Mouse (Mus musculus) hindbrain, embryonic 10.5 days (tissue): Measurements from ENCODE around the gene Nt5e. TPM values are rescaled to one million over a fixed set of nuclear protein-coding genes. Genes with fewer than 3 reads are reported as not detected.

ENCODE experiments used
- DNase-seq: peaks from one replicate; pipeline ENCODE4 v3.0.0-alpha.2; 2017; ENCODE audit warnings: low spot score
- H3K27ac ChIP-seq: fragments of 300-500 bp; sonication (generic); 2 replicates; pipeline ENCODE4 v1.5.1; 2016; ENCODE audit warnings: mild to moderate bottlenecking, moderate library complexity
- H3K27me3 ChIP-seq: fragments of 300-500 bp; sonication (generic); 2 replicates; pipeline ENCODE4 v1.6.1; 2016; ENCODE audit warnings: mild to moderate bottlenecking; ENCODE audit not compliant: poor library complexity, insufficient read depth, severe bottlenecking
- H3K36me3 ChIP-seq: fragments of 300-500 bp; sonication (generic); 2 replicates; pipeline ENCODE4 v1.6.1; 2016; ENCODE audit warnings: mild to moderate bottlenecking, moderate library complexity
- H3K4me1 ChIP-seq: fragments of 300-500 bp; sonication (generic); replicated peaks from 2 replicates; pipeline ENCODE4 v1.6.1; 2016; ENCODE audit warnings: mild to moderate bottlenecking
- H3K4me3 ChIP-seq: fragments of 300-500 bp; sonication (generic); 2 replicates; pipeline ENCODE4 v1.5.1; 2016; ENCODE audit warnings: mild to moderate bottlenecking, moderate library complexity
- H3K9me3 ChIP-seq: fragments of 300-500 bp; sonication (generic); 2 replicates; pipeline ENCODE4 v1.6.1; 2016; ENCODE audit warnings: mild to moderate bottlenecking, moderate library complexity
- WGBS: fragments of 180-500 bp; shearing (Covaris S2); methylation state at CpG from one replicate; pipeline ENCODE4 v1.1.7; 2016; 5-methylcytosine and 5-hydroxymethylcytosine counted together
- polyA plus RNA-seq: library from polyadenylated mRNA; unstranded; fragments of >200 nt; fragmentation: Nextera tagmentation; extraction: Ambion mirVana; gene quantifications from 2 replicates; pipeline ENCODE4 v1.2.1, GENCODE M21; 2016

The Nt5e gene
- polyA plus RNA-seq, 1 experiment from 2014 or later, result 0.95 TPM

GRCm38 (mm10) chr9:88371201-88371600 lies 44.2 kb downstream of the Nt5e start:
- Histone ChIP-seq H3K27me3 (no peaks in the 10 kb centered on the region), H3K27ac (no peak overlapping the region), H3K4me3 (no peak overlapping the region), H3K4me1 (no peaks in the 10 kb centered on the region), H3K9me3 (no peaks in the 10 kb centered on the region), H3K36me3 (peaks cover 3% of the 10 kb centered on the region)
- no peak for DNase-seq
- WGBS, result 87% methylated on average over 2 of the region's 2 CpGs

DNA sequence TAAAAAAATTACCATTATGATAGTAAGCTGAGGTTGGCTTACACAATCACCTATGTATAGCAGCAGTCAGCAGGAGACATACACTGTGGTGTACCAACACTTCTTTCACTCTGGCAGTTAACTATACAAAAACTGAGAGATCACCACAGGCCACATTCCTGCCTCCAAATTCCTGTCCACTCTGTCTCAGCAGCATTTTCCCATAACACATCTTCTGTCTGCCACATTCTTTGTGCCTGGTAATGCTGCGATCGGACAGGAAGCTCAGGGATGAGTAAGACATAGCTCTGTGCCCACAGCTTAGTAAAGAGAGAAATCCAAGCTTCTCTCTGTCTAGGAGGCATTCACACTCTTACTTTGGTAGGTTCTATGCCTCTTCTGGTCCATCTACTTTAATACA lies 46.0 kb downstream of the Nt5e start:
- Histone ChIP-seq H3K4me1 (no peaks in the 10 kb centered on the region), H3K27me3 (no peaks in the 10 kb centered on the region), H3K27ac (no peak overlapping the region), H3K4me3 (no peak overlapping the region), H3K36me3 (peaks cover 7% of the 10 kb centered on the region), H3K9me3 (no peaks in the 10 kb centered on the region)
- 82% methylated on average over 2 of the region's 2 CpGs for WGBS
- DNase-seq, result no peak

- H3K9me3 ChIP-seq, result no peaks in the 10 kb centered on the region
- no peak overlapping the region for H3K4me3 ChIP-seq
- no peaks in the 10 kb centered on the region for H3K4me1 ChIP-seq
- 86% methylated on average over 5 of the region's 5 CpGs for WGBS
- no peak for DNase-seq
- no peaks in the 10 kb centered on the region for H3K27me3 ChIP-seq
- no peak overlapping the region for H3K27ac ChIP-seq
- H3K36me3 ChIP-seq, result peaks cover 29% of the 10 kb centered on the region
Measured at GRCm38 (mm10) chr9:88377483-88377882, 50.5 kb downstream of the Nt5e start.

DNA sequence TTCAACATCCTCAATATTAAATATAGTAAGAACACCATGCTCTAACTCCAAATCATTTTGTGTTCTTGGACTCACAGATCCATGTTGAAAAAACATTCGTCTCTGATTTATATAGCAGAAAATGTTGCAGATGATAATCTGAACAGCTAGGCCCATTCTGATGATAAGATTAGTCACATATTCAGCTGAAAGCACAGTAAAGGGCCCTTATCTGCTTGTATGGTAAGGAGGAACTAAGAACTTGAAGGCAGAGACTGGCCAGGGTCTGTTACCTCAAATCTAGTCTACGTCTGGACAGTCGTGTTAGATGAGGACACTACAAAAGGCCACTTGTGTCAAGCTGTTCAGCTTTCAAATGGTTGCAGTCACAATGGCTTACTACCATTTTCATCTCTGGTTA lies 52.1 kb downstream of the Nt5e start:
- Histone ChIP-seq H3K36me3 (peaks cover 41% of the 10 kb centered on the region), H3K9me3 (no peaks in the 10 kb centered on the region), H3K4me3 (no peak overlapping the region), H3K27me3 (no peaks in the 10 kb centered on the region), H3K4me1 (no peaks in the 10 kb centered on the region), H3K27ac (no peak overlapping the region)
- WGBS, result 85% methylated on average over 3 of the region's 3 CpGs
- DNase-seq, result no peak

GRCm38 (mm10) chr9:88380076-88380475 lies 53.1 kb downstream of the Nt5e start:
- Histone ChIP-seq H3K9me3 (no peaks in the 10 kb centered on the region), H3K27me3 (no peaks in the 10 kb centered on the region), H3K36me3 (peaks cover 37% of the 10 kb centered on the region), H3K4me1 (no peaks in the 10 kb centered on the region), H3K4me3 (no peak overlapping the region), H3K27ac (no peak overlapping the region)
- 80% methylated on average over 7 of the region's 7 CpGs for WGBS
- no peak for DNase-seq

- 96% methylated on average over 1 of the region's 1 CpGs for WGBS
- no peak for DNase-seq
- Histone ChIP-seq H3K36me3 (peaks cover 37% of the 10 kb centered on the region), H3K27me3 (no peaks in the 10 kb centered on the region), H3K4me3 (no peak overlapping the region), H3K27ac (no peak overlapping the region), H3K4me1 (no peaks in the 10 kb centered on the region), H3K9me3 (no peaks in the 10 kb centered on the region)
Measured at GRCm38 (mm10) chr9:88380542-88380941, 53.5 kb downstream of the Nt5e start.

- Histone ChIP-seq H3K27me3 (no peaks in the 10 kb centered on the region), H3K4me1 (no peaks in the 10 kb centered on the region), H3K27ac (no peak overlapping the region), H3K36me3 (peaks cover 34% of the 10 kb centered on the region), H3K9me3 (no peaks in the 10 kb centered on the region), H3K4me3 (no peak overlapping the region)
- DNase-seq, result no peak
- 60% methylated on average over 5 of the region's 5 CpGs for WGBS
Measured at GRCm38 (mm10) chr9:88388826-88389225, 61.8 kb downstream of the Nt5e start.

GRCm38 (mm10) chr9:88394852-88395251 lies 67.9 kb downstream of the Nt5e start:
- Histone ChIP-seq H3K4me1 (no peaks in the 10 kb centered on the region), H3K4me3 (no peak overlapping the region), H3K9me3 (no peaks in the 10 kb centered on the region), H3K36me3 (peaks cover 38% of the 10 kb centered on the region), H3K27me3 (no peaks in the 10 kb centered on the region), H3K27ac (no peak overlapping the region)
- DNase-seq, result no peak
- 86% methylated on average over 8 of the region's 8 CpGs for WGBS

DNA sequence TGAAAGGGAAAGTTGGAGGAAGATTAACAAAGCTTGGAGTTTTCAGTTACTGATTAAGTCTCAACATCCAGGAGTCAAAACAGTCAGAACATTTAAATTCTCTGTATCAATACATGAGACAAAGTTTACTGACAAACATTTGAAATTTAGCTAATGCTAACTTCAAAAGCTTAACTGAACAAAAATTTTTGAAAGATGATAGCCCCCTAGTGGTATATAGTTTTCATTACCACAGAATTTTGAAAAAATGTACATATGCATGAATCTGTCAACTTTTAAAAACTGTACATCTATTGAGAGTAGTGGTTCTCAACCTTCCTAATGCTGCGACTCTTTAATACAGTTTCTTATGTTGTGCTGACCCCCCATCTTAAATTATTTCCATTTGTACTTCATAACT lies 71.5 kb downstream of the Nt5e start:
- no peaks in the 10 kb centered on the region for H3K9me3 ChIP-seq
- no peaks in the 10 kb centered on the region for H3K4me1 ChIP-seq
- WGBS, result 86% methylated on average over 1 of the region's 1 CpGs
- no peak overlapping the region for H3K4me3 ChIP-seq
- no peak overlapping the region for H3K27ac ChIP-seq
- peaks cover 36% of the 10 kb centered on the region for H3K36me3 ChIP-seq
- H3K27me3 ChIP-seq, result no peaks in the 10 kb centered on the region
- no peak for DNase-seq

GRCm38 (mm10) chr9:88404088-88404487 lies 77.1 kb downstream of the Nt5e start:
- Histone ChIP-seq H3K27me3 (no peaks in the 10 kb centered on the region), H3K27ac (no peak overlapping the region), H3K4me3 (no peak overlapping the region), H3K9me3 (no peaks in the 10 kb centered on the region), H3K36me3 (peaks cover 23% of the 10 kb centered on the region), H3K4me1 (no peaks in the 10 kb centered on the region)
- WGBS, result 72% methylated on average over 10 of the region's 10 CpGs
- DNase-seq, result no peak

GRCm38 (mm10) chr9:88404515-88404914 lies 77.5 kb downstream of the Nt5e start:
- no peaks in the 10 kb centered on the region for H3K27me3 ChIP-seq
- WGBS, result 91% methylated on average over 6 of the region's 6 CpGs

DNA sequence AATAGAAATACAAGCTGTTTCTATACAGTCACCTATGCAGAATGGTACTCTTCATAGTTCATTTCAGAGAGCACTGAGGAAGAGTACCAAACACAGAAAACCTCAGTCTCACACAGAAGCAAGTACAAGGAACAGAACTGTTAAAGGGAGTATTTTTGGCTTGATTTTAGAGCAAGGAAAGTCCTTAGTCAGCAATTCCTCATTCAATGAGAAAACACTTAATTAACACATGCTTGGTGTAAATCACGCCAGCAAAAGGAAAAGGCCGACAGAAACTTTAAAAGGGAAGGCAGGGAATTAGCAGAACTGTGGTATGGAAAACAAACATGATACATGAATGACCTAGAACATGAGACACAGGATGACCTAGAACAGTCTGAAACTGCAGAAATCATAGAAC lies 83.0 kb downstream of the Nt5e start:
- Histone ChIP-seq H3K4me3 (no peak overlapping the region), H3K27ac (no peak overlapping the region), H3K27me3 (no peaks in the 10 kb centered on the region), H3K4me1 (no peaks in the 10 kb centered on the region), H3K36me3 (peaks cover 16% of the 10 kb centered on the region), H3K9me3 (no peaks in the 10 kb centered on the region)
- WGBS, result 88% methylated on average over 2 of the region's 2 CpGs
- no peak for DNase-seq

More at GRCm38 (mm10) chr9:88404515-88404914, 77.5 kb downstream of the Nt5e start:
- DNase-seq, result no peak
- H3K4me1 ChIP-seq, result no peaks in the 10 kb centered on the region
- no peak overlapping the region for H3K27ac ChIP-seq
- no peaks in the 10 kb centered on the region for H3K9me3 ChIP-seq
- peaks cover 23% of the 10 kb centered on the region for H3K36me3 ChIP-seq
- H3K4me3 ChIP-seq, result no peak overlapping the region

- Histone ChIP-seq H3K36me3 (peaks cover 23% of the 10 kb centered on the region), H3K9me3 (no peaks in the 10 kb centered on the region), H3K4me1 (no peaks in the 10 kb centered on the region), H3K27me3 (no peaks in the 10 kb centered on the region), H3K4me3 (no peak overlapping the region), H3K27ac (no peak overlapping the region)
- DNase-seq, result no peak
- WGBS, result 80% methylated on average over 1 of the region's 1 CpGs
Measured at GRCm38 (mm10) chr9:88416752-88417151, 89.8 kb downstream of the Nt5e start.
